Mouse (Mus musculus) forebrain, postnatal 0 days (tissue): ENCODE data around the gene Prdx2. TPM values are rescaled to one million over a fixed set of nuclear protein-coding genes. Genes with fewer than 3 reads are reported as not detected.

Source experiments
- ATAC-seq: fragments of 200-750 bp; cut with Nextera tagmentation; 2 replicates; pipeline ENCODE4 v1.8.0; 2017; ENCODE audit warnings: mild to moderate bottlenecking, moderate library complexity
- DNase-seq: peaks from one replicate; pipeline ENCODE4 v3.0.0-alpha.2; 2015
- H3K27ac ChIP-seq: fragments of 300-500 bp; sonication (generic); 2 replicates; pipeline ENCODE4 v1.5.1; 2014; ENCODE audit warnings: low read depth, mild to moderate bottlenecking, antibody characterized with exemption, low read length, moderate library complexity, mixed read lengths
- H3K27me3 ChIP-seq: fragments of 300-500 bp; sonication (generic); 2 replicates; pipeline ENCODE4 v1.6.1; 2014; ENCODE audit warnings: mild to moderate bottlenecking, low read length, mixed read lengths; ENCODE audit not compliant: insufficient read depth
- H3K36me3 ChIP-seq: fragments of 300-500 bp; sonication (generic); 2 replicates; pipeline ENCODE4 v1.6.1; 2014; ENCODE audit warnings: mild to moderate bottlenecking, moderate library complexity; ENCODE audit not compliant: insufficient read depth
- H3K4me1 ChIP-seq: fragments of 300-500 bp; sonication (generic); 2 replicates; pipeline ENCODE4 v1.6.1; 2014; ENCODE audit warnings: antibody characterized with exemption; ENCODE audit not compliant: insufficient read depth
- H3K4me2 ChIP-seq: fragments of 300-500 bp; sonication (generic); 2 replicates; pipeline ENCODE4 v1.6.1; 2014; ENCODE audit warnings: low read depth, mild to moderate bottlenecking, moderate library complexity
- H3K4me3 ChIP-seq: fragments of 300-500 bp; sonication (generic); 2 replicates; pipeline ENCODE4 v1.5.1; 2014; ENCODE audit warnings: low read depth, low read length, mixed read lengths
- H3K9ac ChIP-seq: fragments of 300-500 bp; sonication (generic); 2 replicates; pipeline ENCODE4 v1.6.1; 2014; ENCODE audit warnings: mild to moderate bottlenecking
- H3K9me3 ChIP-seq: fragments of 300-500 bp; sonication (generic); 2 replicates; pipeline ENCODE4 v1.6.1; 2016; ENCODE audit warnings: low read length
- CTCF ChIP-seq: sonication (generic); IDR thresholded peaks from 2 replicates; pipeline ENCODE4 v1.5.1; 2016; ENCODE audit warnings: antibody characterized with exemption, control low read depth, low read depth
- WGBS: fragments of 180-500 bp; shearing (Covaris S2); extraction: QIAGEN DNeasy Blood & Tissue Kit; methylation state at CpG from one replicate; pipeline ENCODE4 v1.1.7; 2014; 5-methylcytosine and 5-hydroxymethylcytosine counted together
- polyA plus RNA-seq: library from polyadenylated mRNA; unstranded; fragments of >200 nt; fragmentation: Nextera tagmentation; extraction: Ambion mirVana; gene quantifications from 2 replicates; pipeline ENCODE4 v1.2.1, GENCODE M21; 2015
- total RNA-seq: library from RNA; depleted of rRNA; stranded (reverse); fragments of >200 nt; gene quantifications from 2 replicates; pipeline ENCODE4 v1.2.3, GENCODE M21; 2014

The Prdx2 gene
- total and polyA plus RNA-seq, 2 experiments from 2014 or later = 814 to 974 TPM

GRCm38 (mm10) chr8:84985049-84985683 is 15.8 kb downstream of the Prdx2 start:
- H3K9me3 ChIP-seq = no peaks in the 10 kb centered on the region
- 1% methylated on average over 23 of the region's 23 CpGs for WGBS
- H3K9ac ChIP-seq = peak overlapping the region; percentile 61
- peak overlapping the region; percentile 78 for H3K27ac ChIP-seq
- no peak for TF ChIP-seq CTCF
- peak overlapping the region; percentile 98 for H3K4me2 ChIP-seq
- no peaks in the 10 kb centered on the region for H3K36me3 ChIP-seq
- no peaks in the 10 kb centered on the region; the same call in 1 of the 2 replicates for H3K27me3 ChIP-seq
- peak overlapping the region; percentile 54 for H3K4me3 ChIP-seq
- peaks cover 15% of the 10 kb centered on the region for H3K4me1 ChIP-seq
- DNase-seq (no peak), ATAC-seq (no peak)

GRCm38 (mm10) chr8:84985684-84986378 is 16.4 kb downstream of the Prdx2 start:
- Histone ChIP-seq H3K4me3 (peak overlapping the region; percentile 54), H3K36me3 (no peaks in the 10 kb centered on the region), H3K4me1 (peaks cover 15% of the 10 kb centered on the region), H3K27me3 (no peaks in the 10 kb centered on the region; the same call in 1 of the 2 replicates), H3K9ac (peak overlapping the region; percentile 61), H3K9me3 (no peaks in the 10 kb centered on the region), H3K27ac (peak overlapping the region; percentile 78), H3K4me2 (peak overlapping the region; percentile 98)
- WGBS = under 1% methylated on average over 53 of the region's 53 CpGs
- DNase-seq (peak; percentile 96), ATAC-seq (peak; percentile 87)
- no peak for TF ChIP-seq CTCF

DNA sequence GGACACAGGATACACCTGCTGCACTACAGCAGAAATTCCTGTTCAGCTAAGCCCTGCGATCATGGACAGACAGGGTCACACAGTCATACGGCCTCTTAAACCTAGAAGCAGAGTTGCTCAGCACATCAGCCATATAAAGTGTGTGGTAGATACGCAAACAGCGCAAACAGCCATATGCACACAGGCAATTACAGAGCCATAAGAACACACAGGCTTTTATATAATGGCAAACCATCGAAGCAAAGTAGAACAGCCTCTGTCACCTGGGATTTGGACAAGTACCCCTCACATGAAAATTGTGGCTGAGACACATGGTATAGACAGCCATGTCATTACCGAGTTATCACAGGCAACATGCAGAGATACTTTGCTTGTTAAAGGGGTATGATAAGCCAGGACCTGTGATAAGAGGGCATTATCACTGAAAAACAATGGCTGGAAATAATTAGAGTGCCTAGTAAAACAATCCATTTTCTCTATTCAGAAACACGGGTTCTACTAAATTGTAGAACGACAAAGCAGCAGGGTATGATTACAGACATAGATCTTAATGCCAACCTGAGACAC is 17.1 kb downstream of the Prdx2 start:
- Histone ChIP-seq H3K36me3 (no peaks in the 10 kb centered on the region), H3K27ac (peak overlapping the region; percentile 78), H3K9me3 (no peaks in the 10 kb centered on the region), H3K4me3 (peak overlapping the region; percentile 54), H3K9ac (0 out of 2 replicates have a peak overlapping the region, but pooled peaks have one; percentile 61), H3K4me1 (peaks cover 21% of the 10 kb centered on the region), H3K27me3 (no peaks in the 10 kb centered on the region; the same call in 1 of the 2 replicates), H3K4me2 (peak overlapping the region; percentile 98)
- no peak for TF ChIP-seq CTCF
- no peak for ATAC-seq
- no peak for DNase-seq
- 25% methylated on average over 8 of the region's 8 CpGs for WGBS

GRCm38 (mm10) chr8:84987388-84987787 is 18.0 kb downstream of the Prdx2 start:
- WGBS = 85% methylated on average over 5 of the region's 5 CpGs
- Histone ChIP-seq H3K4me1 (peaks cover 21% of the 10 kb centered on the region), H3K4me3 (no peak overlapping the region), H3K9me3 (no peaks in the 10 kb centered on the region), H3K27ac (no peak overlapping the region), H3K27me3 (no peaks in the 10 kb centered on the region; the same call in 1 of the 2 replicates), H3K4me2 (no peak overlapping the region), H3K36me3 (no peaks in the 10 kb centered on the region), H3K9ac (no peak overlapping the region)
- DNase-seq (no peak), ATAC-seq (no peak)
- no peak for TF ChIP-seq CTCF

- no peak for ATAC-seq
- TF ChIP-seq CTCF = no peak
Observed at GRCm38 (mm10) chr8:84987903-84988302, 18.5 kb downstream of the Prdx2 start.

GRCm38 (mm10) chr8:84989311-84989731 is 19.9 kb downstream of the Prdx2 start:
- WGBS = 12% methylated on average over 15 of the region's 15 CpGs
- DNase-seq = no peak
- peak overlapping the region; percentile 69; the same call in 1 of the 2 replicates for H3K4me3 ChIP-seq

More at GRCm38 (mm10) chr8:84987903-84988302, 18.5 kb downstream of the Prdx2 start:
- no peak overlapping the region for H3K4me3 ChIP-seq
- no peak overlapping the region for H3K4me2 ChIP-seq
- no peaks in the 10 kb centered on the region; the same call in 1 of the 2 replicates for H3K27me3 ChIP-seq
- 76% methylated on average over 2 of the region's 2 CpGs for WGBS
- H3K36me3 ChIP-seq = no peaks in the 10 kb centered on the region
- H3K27ac ChIP-seq = no peak overlapping the region
- DNase-seq = no peak
- H3K4me1 ChIP-seq = peaks cover 21% of the 10 kb centered on the region
- H3K9me3 ChIP-seq = no peaks in the 10 kb centered on the region
- H3K9ac ChIP-seq = no peak overlapping the region

GRCm38 (mm10) chr8:84989810-84990209 is 20.4 kb downstream of the Prdx2 start:
- H3K9me3 ChIP-seq = no peaks in the 10 kb centered on the region
- ATAC-seq = peak; percentile 64
- TF ChIP-seq CTCF = peak; percentile 89
- peaks cover 18% of the 10 kb centered on the region for H3K4me1 ChIP-seq
- peak; percentile 94 for DNase-seq
- no peaks in the 10 kb centered on the region; the same call in 1 of the 2 replicates for H3K27me3 ChIP-seq
- peak overlapping the region; percentile 92 for H3K4me2 ChIP-seq
- H3K4me3 ChIP-seq = peak overlapping the region; percentile 69
- H3K36me3 ChIP-seq = no peaks in the 10 kb centered on the region
- 0% methylated on average over 15 of the region's 15 CpGs for WGBS
- H3K27ac ChIP-seq = peak overlapping the region; percentile 87
- peak overlapping the region; percentile 85 for H3K9ac ChIP-seq

More at GRCm38 (mm10) chr8:84989311-84989731, 19.9 kb downstream of the Prdx2 start:
- no peak for ATAC-seq
- TF ChIP-seq CTCF = no peak
- Histone ChIP-seq H3K27ac (no peak overlapping the region), H3K4me1 (peaks cover 21% of the 10 kb centered on the region), H3K36me3 (no peaks in the 10 kb centered on the region), H3K9ac (no peak overlapping the region), H3K27me3 (no peaks in the 10 kb centered on the region; the same call in 1 of the 2 replicates), H3K4me2 (peak overlapping the region; percentile 92), H3K9me3 (no peaks in the 10 kb centered on the region)
